Mouse (Mus musculus) ES-E14 (cell line): ENCODE results near the gene Mrpl2. TPM values are rescaled to one million over a fixed set of nuclear protein-coding genes. Genes with fewer than 3 reads are reported as not detected.

ENCODE experiments used
- DNase-seq: peaks from one replicate; pipeline ENCODE4 v3.0.0-alpha.2; 2013; ENCODE audit warnings: low read depth, low spot score
- H3K27ac ChIP-seq: 2 replicates; pipeline ENCODE4 v1.5.1; 2012; ENCODE audit warnings: low read depth, mild to moderate bottlenecking, low read length, moderate library complexity, mixed read lengths; ENCODE audit not compliant: poor library complexity, insufficient read depth, severe bottlenecking
- H3K36me3 ChIP-seq: 2 replicates; pipeline ENCODE4 v1.6.1; 2012; ENCODE audit warnings: mild to moderate bottlenecking, low read length, moderate library complexity, mixed read lengths; ENCODE audit not compliant: control insufficient read depth, poor library complexity, insufficient read depth, severe bottlenecking
- H3K4me1 ChIP-seq, 2 experiments: fragments of 150-350 bp in 1 of 2; sonication (generic) in 1 of 2; 2 replicates each; pipeline ENCODE4 v1.6.1; 2012; ENCODE audit warnings: low read length in 2 of 2, mild to moderate bottlenecking in 1 of 2, mixed read lengths in 1 of 2; ENCODE audit not compliant: control insufficient read depth in 2 of 2, insufficient read depth in 2 of 2, poor library complexity in 1 of 2
- H3K4me3 ChIP-seq, 2 experiments: fragments of 150-350 bp in 1 of 2; sonication (generic) in 1 of 2; 2 replicates each; pipeline ENCODE4 v1.5.1; 2012; ENCODE audit warnings: low read length in 2 of 2, low read depth in 1 of 2, mild to moderate bottlenecking in 1 of 2, mixed read lengths in 1 of 2; ENCODE audit not compliant: insufficient read depth in 1 of 2, poor library complexity in 1 of 2, severe bottlenecking in 1 of 2
- H3K9ac ChIP-seq: 2 replicates; pipeline ENCODE4 v1.6.1; 2012; ENCODE audit warnings: low read depth, mild to moderate bottlenecking, low read length, mixed read lengths; ENCODE audit not compliant: poor library complexity, insufficient read depth, severe bottlenecking
- H3K9me3 ChIP-seq: fragments of 150-350 bp; sonication (generic); 2 replicates; pipeline ENCODE4 v1.6.1; 2012; ENCODE audit warnings: low read depth, mild to moderate bottlenecking, low read length; ENCODE audit not compliant: control insufficient read depth, insufficient read depth
- CHD2 ChIP-seq: IDR thresholded peaks from 2 replicates; pipeline ENCODE4 v1.6.1; 2014; ENCODE audit warnings: mild to moderate bottlenecking, low read depth, low read length, inconsistent platforms
- HCFC1 ChIP-seq: IDR thresholded peaks from 2 replicates; pipeline ENCODE4 v1.6.1; 2012; ENCODE audit warnings: low read length, inconsistent platforms, borderline replicate concordance; ENCODE audit not compliant: insufficient read depth
- MAFK ChIP-seq: IDR thresholded peaks from 2 replicates; pipeline ENCODE4 v1.6.1; 2014; ENCODE audit warnings: mild to moderate bottlenecking, low read depth, low read length, inconsistent platforms; ENCODE audit not compliant: insufficient read depth
- ZC3H11A ChIP-seq: IDR thresholded peaks from 2 replicates; pipeline ENCODE4 v1.6.1; 2012; ENCODE audit warnings: low read depth, mild to moderate bottlenecking, inconsistent platforms, low read length, borderline replicate concordance
- ZNF384 ChIP-seq: IDR thresholded peaks from 2 replicates; pipeline ENCODE4 v1.6.1; 2012; ENCODE audit warnings: low read depth, low read length, inconsistent platforms
- in situ Hi-C, 2 experiments: fragments of 600-800 bp; cut with MboI; formaldehyde crosslinking; loops; one replicate each; pipeline ENCODE4 v1.15.1; 2025; ENCODE audit warnings: low sequenced_read_pairs in 2 of 2, inconsistent platforms in 1 of 2; ENCODE audit not compliant: unreplicated experiment in 2 of 2
- total RNA-seq: library from RNA; depleted of rRNA; stranded (reverse); fragments of 300-350 nt; gene quantifications from 2 replicates; pipeline ENCODE4 v1.2.3, GENCODE M21; 2012

Gene Mrpl2
- total RNA-seq, 1 experiment, result 205 TPM

GRCm38 (mm10) chr17:46662730-46663129 is 16.7 kb downstream of the Mrpl2 start:
- H3K9ac ChIP-seq, result no peak overlapping the region
- H3K4me1 ChIP-seq, result peaks cover 0 to 7% of the 10 kb centered on the region in 2 experiments; a peak in 2 of 4 replicates
- H3K36me3 ChIP-seq, result peaks cover 58% of the 10 kb centered on the region
- DNase-seq, result no peak
- no peak overlapping the region for H3K4me3 ChIP-seq
- no peaks in the 10 kb centered on the region for H3K9me3 ChIP-seq
- in situ Hi-C loops, result no loop called here
- H3K27ac ChIP-seq, result no peak overlapping the region
- TF ChIP-seq CHD2, result no peak
- TF ChIP-seq ZNF384, result no peak
- no peak for TF ChIP-seq MAFK
- no peak for TF ChIP-seq HCFC1
- TF ChIP-seq ZC3H11A, result no peak

GRCm38 (mm10) chr17:46667712-46668111 is 21.7 kb downstream of the Mrpl2 start:
- no peak for DNase-seq
- Histone ChIP-seq H3K4me3 (no peak overlapping the region), H3K36me3 (peaks cover 47% of the 10 kb centered on the region), H3K9me3 (no peaks in the 10 kb centered on the region), H3K9ac (no peak overlapping the region), H3K4me1 (peaks cover 4 to 10% of the 10 kb centered on the region in 2 experiments; a peak in 3 of 4 replicates), H3K27ac (no peak overlapping the region)
- no peak for TF ChIP-seq ZNF384
- no peak for TF ChIP-seq HCFC1
- TF ChIP-seq MAFK, result no peak
- no peak for TF ChIP-seq CHD2
- no peak for TF ChIP-seq ZC3H11A
- in situ Hi-C loops, result no loop called here

GRCm38 (mm10) chr17:46669911-46670310 is 23.9 kb downstream of the Mrpl2 start:
- Histone ChIP-seq H3K9me3 (no peaks in the 10 kb centered on the region), H3K4me1 (peaks cover 4 to 11% of the 10 kb centered on the region in 2 experiments; a peak in 3 of 4 replicates), H3K27ac (no peak overlapping the region; the same call in 1 of the 2 replicates), H3K36me3 (peaks cover 31% of the 10 kb centered on the region), H3K9ac (no peak overlapping the region), H3K4me3 (no peak overlapping the region)
- in situ Hi-C loops, result no loop called here
- no peak for DNase-seq
- TF ChIP-seq ZC3H11A, result no peak

- DNase-seq, result peak; percentile 88
- TF ChIP-seq ZNF384 (no peak), MAFK (no peak)
- in situ Hi-C loops, result no loop called here
- Histone ChIP-seq H3K9ac (peak within 1 kb of the TSS; percentile 94), H3K36me3 (peaks cover 47% of the 10 kb centered on the region), H3K27ac (peak within 1 kb of the TSS; percentile 98), H3K4me3 (peak within 1 kb of the TSS; percentile 88 to 97), H3K9me3 (no peaks in the 10 kb centered on the region), H3K4me1 (peaks cover 12 to 32% of the 10 kb centered on the region in 2 experiments)
Measured at GRCm38 (mm10) chr17:46673850-46674529, 28.0 kb downstream of the Mrpl2 start, which contains the start of gene Rrp36. TSS of gene Rrp36 (minus strand) at chr17:46674352.
